Mouse (Mus musculus) telencephalon, adult 2 months (tissue): Measurements from ENCODE around the gene Dock9.
A peak's percentile ranks its signal among the peaks of the same experiment; 100 is the strongest.
"Not testable (repeated sequence)": the region's sequence is repeated elsewhere in the genome, so short reads cannot be mapped to it uniquely, and the experiment has no call there.

ENCODE experiments used
- DNase-seq: peaks from one replicate; pipeline ENCODE4 v3.0.0-alpha.2; 2011; ENCODE audit warnings: low read depth, low spot score

Gene Dock9

GRCm38 (mm10) chr14:121623996-121624542 lies 173.6 kb downstream of the Dock9 start:
- not testable (repeated sequence) for DNase-seq

GRCm38 (mm10) chr14:121621806-121622205 lies 175.8 kb downstream of the Dock9 start:
- DNase-seq: no peak

GRCm38 (mm10) chr14:121620567-121620966 lies 177.1 kb downstream of the Dock9 start:
- DNase-seq: no peak

GRCm38 (mm10) chr14:121620157-121620556 lies 177.5 kb downstream of the Dock9 start:
- no peak for DNase-seq

- peak; percentile 89 for DNase-seq
Observed at GRCm38 (mm10) chr14:121617645-121618390, 179.8 kb downstream of the Dock9 start.

GRCm38 (mm10) chr14:121615431-121615830 lies 182.2 kb downstream of the Dock9 start:
- DNase-seq: peak; percentile 64

- DNase-seq: no peak
Observed at GRCm38 (mm10) chr14:121614461-121615170, 183.0 kb downstream of the Dock9 start.

GRCm38 (mm10) chr14:121613490-121613889 lies 184.1 kb downstream of the Dock9 start:
- peak; percentile 85 for DNase-seq

- DNase-seq: no peak
Observed at GRCm38 (mm10) chr14:121612926-121613325, 184.7 kb downstream of the Dock9 start.

GRCm38 (mm10) chr14:121611533-121611932 lies 186.1 kb downstream of the Dock9 start:
- DNase-seq: no peak

GRCm38 (mm10) chr14:121611098-121611497 lies 186.5 kb downstream of the Dock9 start:
- DNase-seq: no peak

GRCm38 (mm10) chr14:121608522-121608921 lies 189.1 kb downstream of the Dock9 start:
- DNase-seq: no peak

- DNase-seq: no peak
Observed at GRCm38 (mm10) chr14:121606433-121606832, 191.2 kb downstream of the Dock9 start.

GRCm38 (mm10) chr14:121605260-121605659 lies 192.4 kb downstream of the Dock9 start:
- DNase-seq: no peak

- peak; percentile 65 for DNase-seq
Observed at GRCm38 (mm10) chr14:121604565-121604964, 193.1 kb downstream of the Dock9 start.

GRCm38 (mm10) chr14:121602610-121603009 lies 195.0 kb downstream of the Dock9 start:
- no peak for DNase-seq

GRCm38 (mm10) chr14:121600538-121600937 lies 197.1 kb downstream of the Dock9 start:
- no peak for DNase-seq

GRCm38 (mm10) chr14:121597073-121597472 lies 200.6 kb downstream of the Dock9 start:
- no peak for DNase-seq

- peak; percentile 79 for DNase-seq
Observed at GRCm38 (mm10) chr14:121596631-121597030, 201.0 kb downstream of the Dock9 start.

- DNase-seq: no peak
Observed at GRCm38 (mm10) chr14:121594684-121595083, 203.0 kb downstream of the Dock9 start.

GRCm38 (mm10) chr14:121593313-121593929 lies 204.2 kb downstream of the Dock9 start:
- no peak for DNase-seq

- no peak for DNase-seq
Observed at GRCm38 (mm10) chr14:121592890-121593289, 204.7 kb downstream of the Dock9 start.
